Mouse (Mus musculus): ENCODE measurements around the gene Gnaz. TPM values are rescaled to one million over a fixed set of nuclear protein-coding genes. Genes with fewer than 3 reads are reported as not detected.

Gene Gnaz
- 0.67 and 0.76 TPM in 2 replicates for polyA plus RNA-seq (2014; fragmentation: Nextera tagmentation; extraction: Ambion mirVana)

DNA sequence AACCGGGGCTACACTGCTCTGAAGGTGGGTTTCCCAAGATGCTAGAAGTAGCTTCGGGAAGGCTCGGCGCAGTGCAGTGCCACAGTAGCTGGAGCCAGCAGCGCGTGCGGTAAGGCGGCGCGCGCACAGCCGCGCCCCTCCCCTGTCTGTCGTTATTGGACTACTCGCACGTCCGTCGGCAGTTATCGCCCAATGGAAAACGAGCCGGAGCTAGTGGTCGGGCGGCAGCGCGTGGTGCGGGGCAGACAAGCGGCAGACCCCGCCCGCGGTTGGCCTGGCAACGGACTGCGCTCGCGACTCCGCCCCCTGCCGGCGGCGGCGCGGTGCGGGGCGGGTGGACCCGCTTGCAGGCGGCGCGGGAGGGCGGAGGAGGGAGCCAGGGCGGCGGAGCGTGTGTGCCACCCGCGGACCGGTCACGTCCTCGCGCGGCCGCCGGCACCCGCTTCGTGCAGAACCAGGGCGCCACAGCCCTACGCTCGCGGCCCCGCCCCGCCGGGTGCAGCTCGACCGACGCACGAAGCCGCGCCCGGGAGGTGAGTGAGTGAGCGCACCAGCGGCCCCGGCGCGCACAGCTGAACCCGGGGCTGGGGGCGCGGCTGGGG lies at the start of gene Gnaz:
Gene Gnaz (plus strand): TSS at position 328 of the 602 bp plus-strand sequence.
- no peaks in the 10 kb centered on the region for H3K9me3 ChIP-seq (ENCODE audit: control insufficient read depth, low read length)

DNA sequence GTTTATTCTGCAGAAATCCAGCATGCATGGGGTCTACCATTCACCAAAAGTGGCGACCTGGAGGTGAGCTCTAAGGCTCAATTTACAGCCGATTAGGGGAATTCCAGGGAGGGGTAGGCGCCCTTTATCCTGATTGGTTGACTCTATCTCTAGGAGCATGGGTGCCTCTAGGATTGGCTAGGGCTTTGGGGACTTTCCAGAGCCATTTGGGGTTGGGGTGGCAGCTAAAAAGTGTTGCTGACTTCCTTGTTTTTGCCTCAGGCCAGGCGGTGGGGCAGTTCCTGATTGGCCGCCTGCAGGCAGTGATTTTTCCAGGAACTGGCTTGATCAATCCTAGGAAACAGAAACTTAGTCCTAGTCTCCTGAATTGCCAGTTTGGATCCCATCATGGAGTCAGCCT lies 47.7 kb upstream of the Gnaz start:
- no peaks in the 10 kb centered on the region for H3K36me3 ChIP-seq (ENCODE audit: control insufficient read depth, insufficient read depth, low read length)
- ATAC-seq (ENCODE audit: insufficient number of reproducible peaks, insufficient read depth, low FRiP score, low read depth) = no peak
- no peak overlapping the region for H3K9ac ChIP-seq (ENCODE audit: low read length)
- H3K4me3 ChIP-seq (ENCODE audit: control insufficient read depth in 1 of 2, insufficient read depth in 1 of 2, low read depth in 1 of 2, low read length in 2 of 2) = no peak overlapping the region
- no peaks in the 10 kb centered on the region for H3K27me3 ChIP-seq (ENCODE audit: control insufficient read depth, insufficient read depth, low read length)
- no peak overlapping the region for H3K27ac ChIP-seq (replicated peaks in 1 of 2; ENCODE audit: control insufficient read depth in 1 of 2, insufficient read depth in 1 of 2, low read depth in 2 of 2, low read length in 2 of 2)
- no peaks in the 10 kb centered on the region for H3K4me1 ChIP-seq (ENCODE audit: control insufficient read depth in 2 of 2, insufficient read depth in 2 of 2, low read length in 2 of 2)
- no peaks in the 10 kb centered on the region for H3K9me3 ChIP-seq (ENCODE audit: control insufficient read depth, low read length)
- H3K4me2 ChIP-seq (ENCODE audit: low read length) = no peak overlapping the region
- 29% methylated on average over 5 of the region's 5 CpGs for WGBS

More for the DNA sequence above, at the start of gene Gnaz:
- peaks cover 56% of the 10 kb centered on the region for H3K27me3 ChIP-seq (ENCODE audit: control insufficient read depth, insufficient read depth, low read length)
- H3K4me1 ChIP-seq (ENCODE audit: control insufficient read depth in 2 of 2, insufficient read depth in 2 of 2, low read length in 2 of 2) = peaks cover 2 to 10% of the 10 kb centered on the region in 2 experiments
- H3K9ac ChIP-seq (ENCODE audit: low read length) = peak within 1 kb of the TSS; percentile 62
- H3K4me3 ChIP-seq (ENCODE audit: control insufficient read depth in 1 of 2, insufficient read depth in 1 of 2, low read depth in 1 of 2, low read length in 2 of 2) = peak within 1 kb of the TSS; percentile 62 to 63
- ATAC-seq (ENCODE audit: insufficient number of reproducible peaks, insufficient read depth, low FRiP score, low read depth) = peak; percentile 97
- H3K4me2 ChIP-seq (ENCODE audit: low read length) = peak within 1 kb of the TSS; percentile 98
- no peak within 1 kb of the TSS for H3K27ac ChIP-seq (replicated peaks in 1 of 2; ENCODE audit: control insufficient read depth in 1 of 2, insufficient read depth in 1 of 2, low read depth in 2 of 2, low read length in 2 of 2)
- no peaks in the 10 kb centered on the region for H3K36me3 ChIP-seq (ENCODE audit: control insufficient read depth, insufficient read depth, low read length)
- under 1% methylated on average over 77 of the region's 83 CpGs for WGBS

GRCm38 (mm10) chr10:74920853-74921567 lies 46.0 kb upstream of the Gnaz start:
- Histone ChIP-seq H3K9ac (ENCODE audit: low read length) (no peak overlapping the region), H3K27me3 (ENCODE audit: control insufficient read depth, insufficient read depth, low read length) (0 out of 2 replicates have a peak, but pooled peaks cover 2% of the 10 kb centered on the region), H3K27ac (replicated peaks in 1 of 2; ENCODE audit: control insufficient read depth in 1 of 2, insufficient read depth in 1 of 2, low read depth in 2 of 2, low read length in 2 of 2) (no peak overlapping the region), H3K9me3 (ENCODE audit: control insufficient read depth, low read length) (no peaks in the 10 kb centered on the region), H3K4me2 (ENCODE audit: low read length) (no peak overlapping the region), H3K4me3 (ENCODE audit: control insufficient read depth in 1 of 2, insufficient read depth in 1 of 2, low read depth in 1 of 2, low read length in 2 of 2) (no peak overlapping the region), H3K4me1 (ENCODE audit: control insufficient read depth in 2 of 2, insufficient read depth in 2 of 2, low read length in 2 of 2) (no peaks in the 10 kb centered on the region), H3K36me3 (ENCODE audit: control insufficient read depth, insufficient read depth, low read length) (no peaks in the 10 kb centered on the region)
- ATAC-seq (ENCODE audit: insufficient number of reproducible peaks, insufficient read depth, low FRiP score, low read depth) = no peak
- WGBS = 41% methylated on average over 17 of the region's 17 CpGs

GRCm38 (mm10) chr10:74921614-74922013 lies 45.4 kb upstream of the Gnaz start:
- H3K27ac ChIP-seq (replicated peaks in 1 of 2; ENCODE audit: control insufficient read depth in 1 of 2, insufficient read depth in 1 of 2, low read depth in 2 of 2, low read length in 2 of 2) = no peak overlapping the region
- ATAC-seq (ENCODE audit: insufficient number of reproducible peaks, insufficient read depth, low FRiP score, low read depth) = no peak
- no peak overlapping the region for H3K9ac ChIP-seq (ENCODE audit: low read length)
- 78% methylated on average over 11 of the region's 11 CpGs for WGBS
- H3K4me2 ChIP-seq (ENCODE audit: low read length) = no peak overlapping the region
- 0 out of 2 replicates have a peak, but pooled peaks cover 4% of the 10 kb centered on the region for H3K27me3 ChIP-seq (ENCODE audit: control insufficient read depth, insufficient read depth, low read length)
- H3K36me3 ChIP-seq (ENCODE audit: control insufficient read depth, insufficient read depth, low read length) = no peaks in the 10 kb centered on the region
- no peak overlapping the region for H3K4me3 ChIP-seq (ENCODE audit: control insufficient read depth in 1 of 2, insufficient read depth in 1 of 2, low read depth in 1 of 2, low read length in 2 of 2)
- H3K4me1 ChIP-seq (ENCODE audit: control insufficient read depth in 2 of 2, insufficient read depth in 2 of 2, low read length in 2 of 2) = no peaks in the 10 kb centered on the region
- H3K9me3 ChIP-seq (ENCODE audit: control insufficient read depth, low read length) = no peaks in the 10 kb centered on the region

DNA sequence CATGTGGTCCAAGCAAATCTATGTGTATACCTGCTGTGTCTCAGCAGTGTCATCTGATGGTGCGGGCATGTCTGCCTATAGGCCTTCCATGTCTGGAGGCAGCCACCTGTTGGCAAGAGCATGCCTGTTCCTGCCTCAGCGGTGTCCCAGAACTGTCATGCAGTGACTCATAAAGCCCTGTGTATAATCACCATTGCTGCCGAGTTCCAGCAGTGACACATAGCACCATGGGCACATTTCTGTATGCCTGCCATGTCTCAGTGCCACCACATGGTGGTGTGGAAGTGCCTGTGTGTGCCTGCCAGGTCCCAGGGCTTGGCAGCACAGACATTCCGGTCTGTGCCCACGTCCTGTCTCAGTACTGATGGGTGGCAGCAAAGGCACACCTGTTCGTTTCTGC lies 44.2 kb upstream of the Gnaz start:
- no peaks in the 10 kb centered on the region for H3K4me1 ChIP-seq (ENCODE audit: control insufficient read depth in 2 of 2, insufficient read depth in 2 of 2, low read length in 2 of 2)

DNA sequence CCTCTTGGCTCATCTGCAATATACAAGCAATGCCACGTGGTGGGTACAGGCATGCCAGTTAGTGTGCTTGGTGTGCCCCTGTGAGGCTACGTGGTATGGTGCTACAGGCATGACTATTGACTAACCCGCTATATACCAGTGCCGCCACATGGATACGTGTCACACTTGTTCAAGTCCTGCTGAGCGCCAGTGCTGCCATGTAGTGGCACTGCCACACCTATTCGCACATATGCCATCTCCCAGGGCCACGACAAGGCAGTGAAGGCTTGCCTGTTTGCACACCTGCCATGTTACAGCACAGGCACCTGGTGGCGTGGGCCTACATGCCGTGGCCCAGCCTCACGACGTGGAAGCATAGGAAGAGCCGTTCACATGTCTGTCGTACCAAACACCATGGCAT lies 42.7 kb upstream of the Gnaz start:
- Histone ChIP-seq H3K4me2 (ENCODE audit: low read length) (no peak overlapping the region), H3K9me3 (ENCODE audit: control insufficient read depth, low read length) (no peaks in the 10 kb centered on the region), H3K36me3 (ENCODE audit: control insufficient read depth, insufficient read depth, low read length) (no peaks in the 10 kb centered on the region), H3K4me1 (ENCODE audit: control insufficient read depth in 2 of 2, insufficient read depth in 2 of 2, low read length in 2 of 2) (no peaks in the 10 kb centered on the region), H3K9ac (ENCODE audit: low read length) (no peak overlapping the region), H3K4me3 (ENCODE audit: control insufficient read depth in 1 of 2, insufficient read depth in 1 of 2, low read depth in 1 of 2, low read length in 2 of 2) (no peak overlapping the region), H3K27me3 (ENCODE audit: control insufficient read depth, insufficient read depth, low read length) (0 out of 2 replicates have a peak, but pooled peaks cover 4% of the 10 kb centered on the region), H3K27ac (replicated peaks in 1 of 2; ENCODE audit: control insufficient read depth in 1 of 2, insufficient read depth in 1 of 2, low read depth in 2 of 2, low read length in 2 of 2) (no peak overlapping the region)
- ATAC-seq (ENCODE audit: insufficient number of reproducible peaks, insufficient read depth, low FRiP score, low read depth) = no peak
- WGBS = 83% methylated on average over 14 of the region's 14 CpGs

More for the DNA sequence above, 44.2 kb upstream of the Gnaz start:
- ATAC-seq (ENCODE audit: insufficient number of reproducible peaks, insufficient read depth, low FRiP score, low read depth) = peak; percentile 4; the same call in 1 of the 2 replicates
- H3K9ac ChIP-seq (ENCODE audit: low read length) = no peak overlapping the region
- no peak overlapping the region for H3K27ac ChIP-seq (replicated peaks in 1 of 2; ENCODE audit: control insufficient read depth in 1 of 2, insufficient read depth in 1 of 2, low read depth in 2 of 2, low read length in 2 of 2)
- H3K4me2 ChIP-seq (ENCODE audit: low read length) = no peak overlapping the region
- H3K36me3 ChIP-seq (ENCODE audit: control insufficient read depth, insufficient read depth, low read length) = no peaks in the 10 kb centered on the region
- H3K9me3 ChIP-seq (ENCODE audit: control insufficient read depth, low read length) = no peaks in the 10 kb centered on the region
- 65% methylated on average over 6 of the region's 6 CpGs for WGBS
- H3K4me3 ChIP-seq (ENCODE audit: control insufficient read depth in 1 of 2, insufficient read depth in 1 of 2, low read depth in 1 of 2, low read length in 2 of 2) = no peak overlapping the region
- H3K27me3 ChIP-seq (ENCODE audit: control insufficient read depth, insufficient read depth, low read length) = 0 out of 2 replicates have a peak, but pooled peaks cover 4% of the 10 kb centered on the region

GRCm38 (mm10) chr10:74925324-74925723 lies 41.7 kb upstream of the Gnaz start:
- Histone ChIP-seq H3K4me2 (ENCODE audit: low read length) (peak overlapping the region; percentile 46), H3K27ac (replicated peaks in 1 of 2; ENCODE audit: control insufficient read depth in 1 of 2, insufficient read depth in 1 of 2, low read depth in 2 of 2, low read length in 2 of 2) (no peak overlapping the region), H3K27me3 (ENCODE audit: control insufficient read depth, insufficient read depth, low read length) (0 out of 2 replicates have a peak, but pooled peaks cover 4% of the 10 kb centered on the region), H3K9me3 (ENCODE audit: control insufficient read depth, low read length) (no peaks in the 10 kb centered on the region), H3K9ac (ENCODE audit: low read length) (no peak overlapping the region), H3K4me1 (ENCODE audit: control insufficient read depth in 2 of 2, insufficient read depth in 2 of 2, low read length in 2 of 2) (no peaks in the 10 kb centered on the region), H3K4me3 (ENCODE audit: control insufficient read depth in 1 of 2, insufficient read depth in 1 of 2, low read depth in 1 of 2, low read length in 2 of 2) (no peak overlapping the region), H3K36me3 (ENCODE audit: control insufficient read depth, insufficient read depth, low read length) (no peaks in the 10 kb centered on the region)
- no peak for ATAC-seq (ENCODE audit: insufficient number of reproducible peaks, insufficient read depth, low FRiP score, low read depth)
- 12% methylated on average over 21 of the region's 21 CpGs for WGBS
